Mouse (Mus musculus) naive thymus-derived CD4-positive, alpha-beta T cell, adult 2 months (primary cell): ENCODE measurements around the gene Gpr153.
"Not testable (repeated sequence)": the region's sequence is repeated elsewhere in the genome, so short reads cannot be mapped to it uniquely, and the experiment has no call there.

Experiments
- DNase-seq: peaks from one replicate; pipeline ENCODE4 v3.0.0-alpha.2; 2011; ENCODE audit warnings: low read depth

The Gpr153 gene

GRCm38 (mm10) chr4:152273621-152274236, at the start of gene Gpr153:
Gpr153 (plus strand) TSS chr4:152274232.
- peak; percentile 8 for DNase-seq

- DNase-seq, result no peak
Observed at GRCm38 (mm10) chr4:152226901-152227486, 47.0 kb upstream of the Gpr153 start.

- no peak for DNase-seq
Observed at GRCm38 (mm10) chr4:152227749-152228527, 46.1 kb upstream of the Gpr153 start.

- not testable (repeated sequence) for DNase-seq
Observed at GRCm38 (mm10) chr4:152230331-152230730, 43.7 kb upstream of the Gpr153 start.

GRCm38 (mm10) chr4:152231326-152231725, 42.7 kb upstream of the Gpr153 start:
- no peak for DNase-seq

- DNase-seq, result no peak
Observed at GRCm38 (mm10) chr4:152232411-152232903, 41.6 kb upstream of the Gpr153 start.

GRCm38 (mm10) chr4:152239974-152240373, 34.1 kb upstream of the Gpr153 start:
- peak; percentile 26 for DNase-seq

GRCm38 (mm10) chr4:152243241-152243891, 30.7 kb upstream of the Gpr153 start:
- DNase-seq, result no peak

GRCm38 (mm10) chr4:152243969-152244368, 30.1 kb upstream of the Gpr153 start:
- no peak for DNase-seq

GRCm38 (mm10) chr4:152244545-152245522, 29.2 kb upstream of the Gpr153 start:
- no peak for DNase-seq

- no peak for DNase-seq
Observed at GRCm38 (mm10) chr4:152246011-152246410, 28.0 kb upstream of the Gpr153 start.

GRCm38 (mm10) chr4:152247195-152247594, 26.8 kb upstream of the Gpr153 start:
- DNase-seq, result peak; percentile 49

- no peak for DNase-seq
Observed at GRCm38 (mm10) chr4:152250615-152251014, 23.4 kb upstream of the Gpr153 start.

- DNase-seq, result no peak
Observed at GRCm38 (mm10) chr4:152253183-152253759, 20.8 kb upstream of the Gpr153 start.

GRCm38 (mm10) chr4:152257070-152257469, 17.0 kb upstream of the Gpr153 start:
- DNase-seq, result no peak

GRCm38 (mm10) chr4:152260451-152260850, 13.6 kb upstream of the Gpr153 start:
- DNase-seq, result no peak

- no peak for DNase-seq
Observed at GRCm38 (mm10) chr4:152262187-152262586, 11.8 kb upstream of the Gpr153 start.

- no peak for DNase-seq
Observed at GRCm38 (mm10) chr4:152263089-152263488, 10.9 kb upstream of the Gpr153 start.

GRCm38 (mm10) chr4:152263512-152264176, 10.4 kb upstream of the Gpr153 start:
- no peak for DNase-seq

GRCm38 (mm10) chr4:152264177-152264530, 9.9 kb upstream of the Gpr153 start:
- DNase-seq, result no peak
